Mouse (Mus musculus): ENCODE data around the gene Gm3127. TPM values are rescaled to one million over a fixed set of nuclear protein-coding genes. Genes with fewer than 3 reads are reported as not detected.
A peak's percentile ranks its signal among the peaks of the same experiment; 100 is the strongest.
"Not testable (repeated sequence)": the region's sequence is repeated elsewhere in the genome, so short reads cannot be mapped to it uniquely, and the experiment has no call there.

Gm3127 gene
- not detected for total RNA-seq (2021)
- long read RNA-seq, experiment 1: 0 reads
- long read RNA-seq, experiment 2: 0 reads

- not testable (repeated sequence) for DNase-seq
Measured at GRCm38 (mm10) chr14:4164730-4165129, at the start of gene Gm3127. Gene Gm3127, plus strand, starts transcription at chr14:4165030.

DNA sequence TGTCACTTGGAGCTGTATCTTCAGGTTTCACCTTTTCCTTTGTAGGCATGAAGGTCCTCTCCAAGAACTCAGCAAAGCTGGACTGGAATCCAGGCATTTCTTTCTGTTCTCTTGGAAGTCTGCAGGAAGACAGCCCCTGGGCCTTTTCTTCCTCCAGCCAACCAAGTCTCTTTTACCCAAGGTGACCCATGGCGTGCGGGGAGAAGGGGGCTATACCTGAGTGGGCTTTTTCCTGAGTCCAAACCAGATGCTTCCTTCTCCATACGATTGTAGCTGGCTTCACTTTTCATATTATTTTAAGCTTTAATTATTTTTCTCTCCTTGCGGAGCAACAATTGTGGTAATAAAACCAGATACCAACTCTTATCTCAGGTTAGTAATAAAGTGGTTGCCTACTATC lies 23.2 kb upstream of the Gm3127 start:
- peak; percentile 2 for DNase-seq

GRCm38 (mm10) chr14:4182030-4182429 lies 17.2 kb downstream of the Gm3127 start:
- DNase-seq: not testable (repeated sequence)

GRCm38 (mm10) chr14:4182491-4183210 lies 17.8 kb downstream of the Gm3127 start, which contains the start of gene Gm2974:
Gene Gm2974, plus strand, starts transcription at chr14:4182576.
- peak; percentile 11 for DNase-seq

GRCm38 (mm10) chr14:4183375-4183774 lies 18.5 kb downstream of the Gm3127 start:
- DNase-seq: not testable (repeated sequence)

Other genes with a start within 250 kb of the Gm3127 start
- not detected for gene Gm3029, start 233.3 kb upstream of the Gm3127 start, total RNA-seq (2021)
- gene Gm3095, start 201.5 kb upstream of the Gm3127 start, total RNA-seq (2021): under 1 TPM in 1 of 2 experiments, not detected in 1; 0.31 TPM
- not detected for gene Gm3099, start 166.6 kb upstream of the Gm3127 start, total RNA-seq (2021)
- 1 to 10 TPM; 2.0 TPM for gene Gm5796, start 141.1 kb upstream of the Gm3127 start, total RNA-seq (2021)
- under 1 TPM; 0.31 to 0.50 TPM for gene Gm3115, start 80.9 kb upstream of the Gm3127 start, total RNA-seq (2021)
- gene Gm8108, start 54.5 kb upstream of the Gm3127 start, total RNA-seq (2021): 1 to 10 TPM in 1 of 2 experiments, under 1 TPM in 1; 0.40 to 2.0 TPM
- gene Gm2974, start 17.5 kb downstream of the Gm3127 start, total RNA-seq (2021): not detected
- gene Gm3138, start 84.6 kb downstream of the Gm3127 start, total RNA-seq (2021): not detected
- gene Gm3149, start 152.3 kb downstream of the Gm3127 start, total RNA-seq (2021): not detected
- under 1 TPM; 0.19 to 0.79 TPM for gene 2610042L04Rik, start 169.7 kb downstream of the Gm3127 start, total RNA-seq (2021)
- not detected for gene Gm3159, start 232.5 kb downstream of the Gm3127 start, total RNA-seq (2021)